Mouse (Mus musculus) frontal cortex, adult (tissue): ENCODE measurements at regions not wholly inside any gene's neighbourhood (a gene's known extent, or its start where the extent isn't known, plus 50 kb on each side); places are given as distances from the start of the nearest gene placed in this dataset.
A peak's percentile ranks its signal among the peaks of the same experiment; 100 is the strongest.
"Not testable (repeated sequence)": the region's sequence is repeated elsewhere in the genome, so short reads cannot be mapped to it uniquely, and the experiment has no call there.

Experiments used
- ATAC-seq: cut with Nextera tagmentation; 2 replicates; pipeline ENCODE4 v1.9.2; 2017; ENCODE audit warnings: mild to moderate bottlenecking, moderate library complexity, mixed read lengths; ENCODE audit not compliant: low TSS enrichment

DNA sequence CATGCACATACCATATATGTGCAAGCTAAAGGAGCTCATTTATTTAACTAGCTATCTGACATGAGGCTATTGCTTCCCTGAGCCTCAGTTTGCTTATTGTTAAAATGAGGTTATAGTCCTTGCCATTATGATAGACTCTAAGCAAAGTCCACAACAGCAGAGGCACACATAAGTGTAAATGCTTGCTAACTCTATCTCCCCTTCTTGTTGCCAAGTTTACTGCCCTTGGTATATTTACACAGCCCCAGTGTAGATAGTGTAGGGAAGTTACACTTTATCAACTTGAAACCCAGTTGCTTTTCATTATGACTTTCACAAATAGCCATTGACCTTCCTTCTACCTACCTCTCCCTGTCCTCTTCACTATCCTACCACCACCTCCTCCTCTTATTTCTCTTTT lies 782.6 kb upstream of the Agtr1b start:
- ATAC-seq, result no peak

DNA sequence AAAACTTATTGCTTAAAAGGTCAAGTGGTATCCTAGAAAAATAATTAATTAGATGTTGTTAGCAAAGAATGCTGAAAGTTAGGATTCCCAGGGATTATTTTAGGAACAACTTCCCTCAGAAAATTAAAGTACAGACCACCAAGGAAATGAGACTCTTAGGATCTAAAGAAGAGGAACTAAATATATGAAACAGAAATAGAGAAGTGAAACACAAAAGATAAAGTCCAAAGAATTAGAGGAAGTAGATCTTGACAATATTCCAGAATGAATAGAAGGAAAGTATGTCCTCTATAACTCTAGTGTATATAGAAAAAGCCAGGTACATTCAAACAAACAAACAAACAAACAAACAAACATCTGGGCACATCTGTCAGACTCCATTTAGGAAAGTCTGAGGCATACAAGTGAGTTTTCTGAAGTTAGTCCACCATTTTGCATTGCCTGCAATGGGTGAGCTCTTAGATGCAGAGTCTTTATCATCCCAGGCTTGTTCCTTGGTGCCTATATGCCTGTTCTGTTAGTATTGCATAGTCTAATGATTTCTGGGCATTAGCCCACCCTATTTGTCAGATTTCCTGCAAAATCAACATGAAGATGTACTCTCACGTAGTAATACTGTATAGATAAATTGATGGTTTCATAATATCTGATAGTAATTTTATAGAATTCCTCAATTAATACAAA lies 762.0 kb upstream of the Agtr1b start:
- ATAC-seq, result no peak

DNA sequence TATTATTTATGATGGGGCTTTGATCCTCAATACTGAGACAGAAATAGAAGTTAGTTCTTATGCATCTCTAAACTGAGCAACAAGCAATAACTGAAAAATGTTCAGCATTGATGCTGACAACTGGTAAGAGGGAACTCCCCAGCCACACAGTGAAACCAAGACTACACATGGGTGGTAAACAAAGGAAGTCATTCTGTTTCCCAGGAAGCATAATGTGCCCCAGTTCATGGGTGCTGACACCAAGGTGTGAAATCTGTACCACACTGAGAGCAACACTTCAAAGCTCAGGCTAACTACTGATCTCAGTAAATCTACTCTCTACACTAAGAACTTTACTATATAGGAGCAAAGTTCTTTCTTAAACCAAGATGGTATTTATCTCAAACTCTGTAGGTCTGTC lies 759.2 kb upstream of the Agtr1b start:
- ATAC-seq, result no peak

DNA sequence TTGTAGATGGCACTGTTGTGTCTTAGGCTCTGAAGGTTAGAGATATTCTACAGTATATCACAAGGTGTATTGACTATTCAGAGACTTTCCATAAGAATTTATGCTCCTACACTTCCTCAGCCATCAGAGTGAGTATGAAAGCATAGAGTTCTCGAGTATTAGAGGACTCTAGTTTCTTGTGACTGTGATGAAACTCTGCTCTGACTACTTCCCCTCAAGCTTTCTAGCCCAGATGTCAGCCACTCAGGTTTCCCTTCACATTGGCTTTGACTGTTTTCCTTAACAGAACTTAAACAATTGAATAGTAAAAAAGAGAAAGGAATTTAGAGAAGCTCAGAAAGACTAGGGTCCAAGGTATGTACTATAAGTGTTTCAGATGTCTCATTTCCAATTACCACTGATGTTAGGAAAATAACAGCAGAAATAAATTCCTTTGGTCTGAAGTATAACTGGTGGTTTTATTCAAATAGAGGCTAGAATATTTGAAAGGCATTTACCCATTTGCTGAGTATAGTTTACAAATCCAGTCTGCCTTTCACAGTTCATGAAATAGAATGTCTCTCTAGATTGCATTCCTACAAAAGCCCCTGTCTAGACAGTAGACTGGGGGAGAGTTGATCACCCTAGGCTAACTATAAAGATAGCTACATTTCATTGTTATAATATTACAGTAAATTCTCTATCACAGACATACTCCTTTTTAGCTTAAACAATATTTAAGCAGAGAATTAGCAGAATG lies 751.4 kb upstream of the Agtr1b start:
- ATAC-seq, result no peak

DNA sequence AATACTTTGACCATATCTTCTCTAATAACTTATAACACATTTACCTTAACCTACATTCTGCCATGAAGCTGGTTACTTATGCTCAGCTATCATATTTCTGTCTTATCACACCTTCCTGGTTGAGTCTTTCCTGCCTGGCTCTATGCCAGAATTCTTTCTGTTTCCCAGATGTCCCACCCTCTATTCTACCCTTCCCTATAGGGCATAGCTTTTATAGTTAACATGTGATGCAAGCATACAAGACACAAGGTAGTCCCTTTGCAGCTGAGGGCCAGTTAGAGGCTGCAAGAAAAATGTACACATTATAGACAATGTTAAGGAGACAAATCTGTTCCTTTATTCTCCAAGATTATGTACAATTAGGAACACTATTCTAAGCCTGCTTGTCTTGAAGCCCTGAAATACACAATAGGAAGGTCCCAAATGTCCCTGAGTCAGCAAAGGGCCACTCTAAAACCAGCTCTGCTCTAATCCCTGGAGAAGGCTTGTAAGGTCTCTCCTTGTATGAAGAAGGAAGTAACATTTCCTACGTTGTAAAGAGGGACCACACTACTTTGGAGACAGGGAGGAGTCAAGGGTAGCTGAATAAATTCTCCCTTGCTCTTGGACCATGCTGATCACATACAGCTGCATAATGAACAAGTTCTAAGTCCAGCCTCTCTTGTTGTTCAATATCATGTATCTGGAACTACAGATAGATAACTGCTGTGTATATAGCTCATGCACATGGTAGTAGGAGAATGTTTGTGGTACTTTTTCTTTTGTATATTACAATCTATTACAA lies 745.0 kb upstream of the Agtr1b start:
- ATAC-seq, result no peak

DNA sequence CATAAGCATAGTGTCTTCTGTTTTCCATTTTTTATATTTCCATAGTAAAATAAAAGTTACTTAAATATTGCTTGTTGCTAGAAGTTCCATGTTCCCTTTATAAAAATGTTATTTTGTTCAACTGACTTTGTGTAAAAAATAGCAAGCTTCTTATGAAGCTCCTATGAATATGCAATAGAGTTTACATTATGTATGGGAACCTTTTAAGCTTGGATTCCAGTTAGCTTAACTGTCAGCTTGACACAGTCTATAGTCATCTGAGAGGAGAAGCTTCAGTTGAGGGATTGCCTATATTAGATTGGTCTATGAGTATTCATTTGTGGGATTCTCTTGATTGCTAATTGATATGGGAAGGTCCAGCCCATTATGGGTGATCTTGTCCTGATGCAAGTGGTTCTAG lies 723.2 kb upstream of the Agtr1b start:
- ATAC-seq, result peak; percentile 93

DNA sequence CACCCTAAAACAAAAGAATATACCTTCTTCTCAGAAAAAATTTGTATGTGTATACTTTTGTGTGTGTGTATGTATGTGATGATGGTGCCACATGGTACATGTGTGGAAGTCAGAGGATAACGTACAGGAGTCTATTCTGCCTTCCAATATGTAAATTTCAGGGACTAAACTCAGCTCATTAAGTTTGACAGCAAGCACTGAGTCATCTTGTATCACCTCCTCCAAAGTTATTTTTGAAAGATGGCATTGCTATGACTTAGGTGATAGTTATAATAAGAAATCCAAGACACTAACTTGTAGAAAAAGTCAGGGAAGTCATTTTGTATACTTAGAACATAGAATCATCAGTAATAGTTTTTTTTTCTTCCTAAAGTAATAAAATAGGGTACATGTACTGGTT lies 719.4 kb upstream of the Agtr1b start:
- peak; percentile 90 for ATAC-seq

DNA sequence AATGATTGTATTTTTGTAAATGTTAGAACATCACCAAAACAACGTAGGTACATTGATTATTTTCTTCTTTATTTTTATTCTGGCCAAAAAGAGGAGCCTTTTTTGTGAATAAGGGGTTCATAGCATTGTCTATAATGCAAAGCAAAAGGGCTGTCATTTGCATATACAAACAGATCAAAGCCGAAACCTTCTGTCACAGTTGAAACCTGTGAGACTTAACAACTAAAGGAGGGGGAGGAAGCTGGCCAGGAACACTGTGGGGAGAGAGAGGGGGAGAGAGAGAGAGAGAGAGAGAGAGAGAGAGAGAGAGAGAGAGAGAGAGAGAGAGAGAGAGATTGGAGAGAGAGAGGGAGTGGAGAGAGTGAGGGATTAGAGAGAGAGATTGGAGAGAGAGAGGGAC lies 710.6 kb upstream of the Agtr1b start:
- no peak for ATAC-seq

DNA sequence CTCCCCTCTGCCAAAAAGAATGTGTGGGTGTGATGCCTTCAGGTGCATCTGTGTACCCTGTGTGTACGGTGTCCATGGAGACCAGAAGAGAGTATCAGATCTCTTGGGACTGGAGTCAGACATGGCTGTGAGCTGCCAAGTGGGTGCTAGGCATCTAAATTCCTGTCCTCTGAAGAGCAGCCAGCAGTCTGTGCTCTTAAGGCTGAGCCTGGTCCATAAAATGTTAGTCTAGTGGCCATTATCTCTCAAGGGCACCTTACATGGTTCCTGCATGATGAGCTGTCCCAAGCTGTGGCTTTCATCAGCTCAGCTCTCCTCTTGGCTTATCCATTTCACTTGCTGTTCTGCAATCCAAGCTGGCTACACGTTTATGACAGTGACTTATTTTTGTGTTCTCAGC lies 686.4 kb upstream of the Agtr1b start:
- ATAC-seq, result not testable (repeated sequence)

DNA sequence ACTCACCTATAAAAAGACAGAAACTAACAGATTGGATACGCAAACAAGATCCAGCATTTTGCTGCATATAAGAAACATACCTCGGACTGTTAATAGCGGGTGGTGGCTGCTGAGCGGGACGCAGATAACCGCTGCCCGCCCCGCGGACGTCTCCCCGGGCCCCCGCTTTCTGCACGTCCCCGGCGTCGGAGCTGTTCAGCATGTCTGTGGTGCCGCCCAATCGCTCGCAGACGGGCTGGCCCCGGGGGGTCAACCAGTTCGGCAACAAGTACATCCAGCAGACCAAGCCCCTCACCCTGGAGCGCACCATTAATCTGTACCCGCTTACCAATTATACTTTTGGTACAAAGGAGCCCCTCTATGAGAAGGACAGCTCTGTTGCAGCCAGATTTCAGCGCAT lies 682.4 kb upstream of the Agtr1b start:
- ATAC-seq, result 0 out of 2 replicates have a peak, but pooled peaks have one; percentile 10

DNA sequence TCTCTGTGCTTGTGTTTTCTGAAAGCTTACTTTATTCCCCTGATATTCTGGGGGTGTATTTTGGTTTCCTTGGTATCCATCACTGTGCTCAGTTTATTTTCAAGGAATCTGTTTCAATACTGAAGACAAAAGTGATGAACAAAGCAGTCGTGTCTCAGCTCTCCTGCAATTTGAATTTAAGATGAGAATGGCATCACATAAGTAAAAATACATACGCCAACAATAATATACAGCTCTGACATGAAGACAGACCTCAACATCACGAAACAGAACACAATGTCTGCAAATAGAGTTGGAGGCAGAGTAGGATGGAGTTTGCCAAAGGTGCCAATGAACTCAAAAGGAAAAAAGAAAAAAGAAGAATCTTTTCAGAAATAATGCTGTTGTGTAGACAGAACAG lies 679.0 kb upstream of the Agtr1b start:
- peak; percentile 98 for ATAC-seq

DNA sequence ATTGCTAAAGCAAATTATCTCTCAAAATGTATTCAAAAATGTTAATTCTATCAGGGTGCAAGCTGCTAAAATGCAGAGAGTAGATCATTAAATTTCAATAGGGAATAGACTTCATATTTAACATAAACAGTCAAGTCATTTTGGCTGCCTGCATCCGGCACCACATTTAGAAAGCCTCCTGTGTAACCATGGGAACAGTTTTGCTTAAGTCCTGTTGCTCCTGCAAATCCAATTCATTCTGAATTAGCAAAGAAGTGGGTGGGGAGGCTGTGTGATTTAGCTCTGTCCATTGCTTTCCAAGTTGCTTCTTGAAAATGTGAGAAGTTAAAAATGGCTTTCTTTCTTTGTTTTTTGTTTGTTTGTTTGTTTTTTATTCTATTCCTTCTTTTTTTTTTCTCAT lies 658.9 kb upstream of the Agtr1b start:
- peak; percentile 98 for ATAC-seq

DNA sequence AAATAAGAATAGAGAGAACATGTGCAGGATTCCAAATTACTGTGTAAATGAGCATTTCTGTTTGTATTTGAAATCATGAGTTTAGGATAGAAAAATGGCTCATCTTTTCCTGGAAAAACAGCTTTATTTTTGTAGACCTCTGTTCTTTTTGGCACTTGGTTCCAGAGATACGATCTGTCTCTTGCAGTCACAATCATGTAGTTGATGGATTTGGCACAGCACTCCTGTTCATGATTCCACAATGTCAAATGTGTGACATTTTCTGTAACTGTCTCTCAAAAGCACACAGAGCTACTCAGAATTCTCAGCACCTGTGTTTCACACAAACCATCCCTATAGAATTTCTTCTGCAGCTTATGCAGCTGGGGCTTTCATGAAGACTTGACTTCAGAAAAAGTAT lies 654.0 kb upstream of the Agtr1b start:
- ATAC-seq, result peak; percentile 62

DNA sequence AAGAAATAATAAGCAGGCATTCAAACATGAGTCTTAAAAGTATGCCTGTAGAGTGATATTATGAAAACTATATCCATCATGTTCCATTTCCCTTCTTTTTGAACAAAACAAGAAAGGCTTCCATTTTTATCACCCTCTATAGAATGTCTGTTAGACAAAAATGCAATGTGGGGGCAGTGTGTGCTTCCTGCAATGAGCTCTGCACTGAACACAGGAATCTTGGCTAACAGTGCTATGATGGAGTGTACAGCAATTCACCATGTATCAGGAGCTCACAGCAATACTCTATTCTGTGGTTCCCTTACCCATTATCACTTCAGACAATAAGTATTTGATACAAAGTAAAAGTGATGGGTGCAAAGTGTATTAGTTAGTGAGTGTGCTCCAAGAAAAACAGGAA lies 653.3 kb upstream of the Agtr1b start:
- peak; percentile 95 for ATAC-seq

DNA sequence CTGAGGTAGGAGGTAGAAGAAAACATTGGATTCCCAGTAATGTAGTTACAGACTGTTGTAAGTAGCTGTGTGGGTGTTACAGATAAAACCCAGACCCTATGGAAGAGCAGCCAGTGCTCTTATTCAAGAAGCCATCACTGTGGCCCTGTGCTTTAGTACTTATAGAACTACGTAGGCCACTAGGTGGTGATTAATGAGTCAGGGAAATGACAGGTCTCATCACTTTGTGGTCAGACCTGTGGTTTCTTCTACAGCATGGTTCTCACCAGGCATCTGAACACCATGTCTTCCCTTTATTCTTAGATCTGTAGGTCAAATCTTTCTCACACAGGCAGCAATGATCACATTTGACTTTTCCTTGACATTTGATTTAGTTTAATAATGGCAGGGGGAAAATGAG lies 642.7 kb upstream of the Agtr1b start:
- ATAC-seq, result no peak

DNA sequence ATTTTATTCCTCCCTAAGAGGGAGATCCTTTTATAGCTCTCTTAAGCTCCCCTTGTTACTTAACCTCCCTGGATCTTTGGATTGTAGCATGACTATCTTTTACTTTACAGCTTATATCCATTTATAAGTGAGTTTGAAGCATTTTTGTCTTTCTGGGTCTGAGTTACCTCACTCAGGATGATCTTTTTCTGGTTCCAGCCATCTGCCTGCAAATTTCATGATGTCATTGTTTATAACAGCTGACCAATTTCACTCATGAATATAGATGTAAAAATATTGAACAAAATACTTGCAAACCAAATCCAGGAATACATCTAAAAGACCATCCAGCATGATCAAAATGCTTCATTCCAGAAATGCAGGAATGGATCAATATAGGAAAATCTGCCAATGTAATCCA lies 631.3 kb upstream of the Agtr1b start:
- ATAC-seq, result peak; percentile 89

DNA sequence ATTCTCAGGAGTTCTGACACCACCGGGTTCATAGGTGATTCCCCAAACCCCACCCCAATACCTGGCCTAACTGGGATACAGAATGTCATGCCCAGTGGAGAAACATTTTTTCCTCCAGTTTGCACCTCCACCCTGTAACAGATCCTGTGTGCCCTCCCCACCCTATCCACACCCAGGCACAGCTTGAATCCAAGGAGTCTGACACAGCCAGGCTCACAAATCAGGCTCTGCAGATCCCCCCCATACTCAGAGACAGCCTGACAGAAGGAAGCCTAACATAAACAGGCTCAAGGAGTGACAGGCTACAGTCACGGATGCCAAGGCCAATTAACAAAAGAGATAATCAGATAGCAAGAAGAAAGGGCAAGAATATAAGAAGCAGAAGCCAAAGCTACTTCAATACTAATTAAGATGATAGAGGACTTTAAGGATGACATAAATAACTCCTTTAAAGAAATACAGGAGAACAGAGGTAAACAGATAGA lies 622.6 kb upstream of the Agtr1b start:
- no peak for ATAC-seq

DNA sequence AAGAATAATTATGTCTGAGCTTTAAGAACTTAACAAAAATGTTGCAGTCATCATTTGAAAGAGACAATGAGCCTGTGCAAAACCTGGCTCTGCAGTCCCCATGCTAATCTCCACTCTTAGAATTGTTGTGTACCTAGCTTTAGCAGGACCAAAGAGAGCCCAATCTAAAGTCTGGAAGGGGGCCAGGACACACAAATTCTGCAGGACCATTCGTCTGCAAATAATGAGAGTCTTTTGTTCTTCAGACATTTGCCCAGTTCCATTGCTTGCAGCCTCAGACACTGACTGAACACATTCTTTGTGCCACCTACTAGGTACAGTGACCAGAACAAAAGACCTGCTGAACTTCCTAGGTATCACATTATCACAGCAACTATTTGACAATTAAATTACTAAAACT lies 620.0 kb upstream of the Agtr1b start:
- no peak for ATAC-seq

DNA sequence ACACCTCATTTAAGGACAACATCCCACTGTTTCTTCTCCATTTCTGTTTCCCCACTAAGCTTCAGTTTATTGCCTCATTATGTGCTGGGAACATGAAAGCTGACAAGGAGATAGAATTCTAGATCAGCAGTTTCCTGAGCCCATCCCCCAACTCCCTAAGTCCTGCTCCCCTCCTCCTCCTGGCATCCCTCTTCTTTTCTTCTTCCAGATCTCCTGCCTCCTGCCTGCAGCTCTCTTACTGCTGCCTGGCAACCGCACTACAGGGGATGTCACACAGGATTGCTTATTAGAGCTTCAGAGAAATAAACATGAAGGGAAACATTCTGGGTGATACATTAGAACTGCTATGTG lies 619.4 kb upstream of the Agtr1b start:
- peak; percentile 86 for ATAC-seq

DNA sequence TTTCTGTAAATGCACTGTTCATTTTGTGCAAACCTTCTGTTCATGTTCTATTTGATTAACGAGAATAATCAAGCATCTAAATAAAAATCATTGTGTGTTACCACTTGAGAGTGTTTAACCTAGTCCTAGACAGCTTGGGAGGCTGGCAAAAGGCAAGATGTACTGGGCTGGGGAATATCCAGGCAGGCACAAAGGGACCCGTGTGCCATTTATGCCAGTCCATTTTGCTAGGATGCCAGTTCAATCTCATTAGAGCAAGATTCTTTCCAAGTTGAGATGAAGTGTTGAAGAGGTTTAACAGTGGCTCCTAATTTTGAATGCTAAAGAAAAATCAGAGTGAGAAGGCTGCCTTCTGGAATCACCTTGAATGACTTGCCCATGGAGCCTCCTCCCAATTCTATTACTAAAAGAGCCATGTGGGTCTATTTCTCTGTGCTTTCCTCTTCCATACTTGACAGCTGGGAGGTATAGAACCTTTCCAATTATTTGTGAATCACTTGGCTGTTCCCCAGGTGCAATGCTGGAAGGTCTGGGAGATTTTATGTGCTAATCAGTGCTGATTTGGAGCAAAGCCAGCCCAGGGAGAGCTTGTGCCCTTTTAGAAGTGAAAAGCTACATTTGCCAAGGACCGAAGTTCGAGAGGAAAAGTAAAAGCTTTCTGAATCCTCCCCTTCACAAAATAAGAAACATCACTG lies 618.9 kb upstream of the Agtr1b start:
- ATAC-seq, result peak; percentile 31; the same call in 1 of the 2 replicates

DNA sequence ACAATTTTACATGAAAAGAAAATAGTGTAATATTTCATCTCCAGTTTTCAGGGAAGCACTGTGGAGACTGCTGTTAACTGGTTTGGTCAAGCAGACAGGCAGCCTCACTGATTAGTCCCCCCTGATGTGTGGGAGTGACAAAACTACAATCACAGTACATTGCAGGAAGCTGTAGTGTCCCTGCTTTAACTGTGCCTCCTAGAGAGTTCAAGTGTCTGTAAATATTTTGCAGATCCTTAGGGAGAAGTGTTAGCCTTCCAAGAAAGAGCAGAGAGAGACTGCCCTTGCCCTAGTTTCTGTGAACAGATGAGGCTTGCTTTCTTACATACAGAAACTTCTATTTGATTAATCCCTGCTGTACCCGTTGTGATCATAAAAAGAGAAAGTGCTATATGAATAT lies 617.2 kb upstream of the Agtr1b start:
- no peak for ATAC-seq

DNA sequence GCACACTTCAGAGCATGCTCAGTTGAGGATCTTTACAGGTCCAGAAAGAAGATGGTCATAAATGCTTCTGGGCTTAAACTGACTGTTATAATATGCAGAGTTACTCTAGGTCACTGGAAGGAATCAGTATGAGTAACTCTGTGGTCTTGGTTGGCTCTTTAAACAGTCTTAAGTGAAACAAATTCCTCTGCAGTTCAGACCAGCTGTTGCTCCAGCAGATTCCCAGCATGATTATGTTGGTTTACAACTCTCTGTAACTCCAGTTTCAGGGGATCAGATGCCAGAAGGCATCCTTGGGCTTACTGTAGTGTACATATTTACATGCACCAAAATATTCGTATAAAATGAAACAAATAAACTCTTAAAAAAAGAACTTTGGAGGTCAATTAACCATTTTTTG lies 606.1 kb upstream of the Agtr1b start:
- ATAC-seq, result no peak
